Mouse (Mus musculus): ENCODE data around the gene Gli1. TPM values are rescaled to one million over a fixed set of nuclear protein-coding genes. Genes with fewer than 3 reads are reported as not detected.

Gene Gli1
- total and polyA plus RNA-seq, 3 experiments: 0.91 to 2.4 (median 0.96) TPM

DNA sequence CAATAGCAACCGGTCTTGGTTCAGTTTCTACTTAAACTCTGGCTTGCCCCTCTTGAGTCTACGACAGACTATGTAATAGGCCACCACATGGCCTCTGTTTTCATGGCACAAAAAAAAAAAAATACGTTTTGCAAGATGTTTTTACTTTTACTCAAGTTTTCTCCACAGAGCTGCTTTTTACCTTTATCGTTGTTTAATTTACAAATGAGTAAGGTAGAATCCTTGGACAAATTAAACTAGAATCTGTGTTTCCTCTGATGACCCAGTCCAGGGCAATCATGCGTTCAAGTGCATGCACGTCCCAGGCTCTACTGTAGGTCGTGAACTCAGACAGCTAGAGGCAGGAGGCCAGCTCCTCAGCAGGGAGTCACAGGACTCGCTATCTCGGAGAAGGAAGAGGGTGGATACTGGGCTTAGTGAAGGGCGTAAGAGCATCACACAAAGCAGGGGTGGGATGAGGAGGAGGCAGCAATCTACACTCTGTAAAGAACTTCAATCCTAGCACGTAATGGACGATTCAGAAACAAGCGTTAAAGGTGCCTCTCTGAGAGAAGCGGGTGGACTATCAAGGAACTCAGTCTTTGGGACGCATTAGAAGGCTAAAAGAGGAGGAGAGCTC lies 52.1 kb downstream of the Gli1 start:
- Histone ChIP-seq H3K9ac (ENCODE audit: low read depth, low read length) (peak overlapping the region; percentile 65), H3K36me3 (ENCODE audit: control insufficient read depth, insufficient read depth, low read length) (peaks cover 13% of the 10 kb centered on the region), H3K27ac (peak overlapping the region; percentile 93), H3K4me3 (peak overlapping the region; percentile 87), H3K4me1 (ENCODE audit: control insufficient read depth, insufficient read depth, low read length) (peaks cover 22% of the 10 kb centered on the region), H3K27me3 (ENCODE audit: control insufficient read depth, insufficient read depth, low read length) (no peaks in the 10 kb centered on the region), H3K79me2 (replicated peaks; ENCODE audit: control insufficient read depth, insufficient read depth, low read length) (no peaks in the 10 kb centered on the region)
- DNase-seq: peak; percentile 73 to 82
- intact Hi-C loops (cut with DNase I): loop anchor here (2.0 kb wide), 1 partner anchor 21 kb away; the partner anchor contains the start of gene Mars
- TF ChIP-seq CTCF (IDR thresholded peaks at IDR 0.05) (no peak), POLR2A (IDR thresholded peaks at IDR 0.05; ENCODE audit: insufficient read depth, low read depth, low read length) (peak; percentile 49), EP300 (IDR thresholded peaks at IDR 0.05; ENCODE audit: insufficient read depth, low read depth, low read length) (peak; percentile 89)
- under 1% methylated on average over 15 of the region's 15 CpGs for WGBS

- peaks cover 7% of the 10 kb centered on the region for H3K36me3 ChIP-seq (ENCODE audit: control insufficient read depth, insufficient read depth, low read length)
- TF ChIP-seq POLR2A (IDR thresholded peaks at IDR 0.05; ENCODE audit: insufficient read depth, low read depth, low read length) (peak; percentile 67), EP300 (IDR thresholded peaks at IDR 0.05; ENCODE audit: insufficient read depth, low read depth, low read length) (peak; percentile 85), CTCF (IDR thresholded peaks at IDR 0.05) (no peak)
- H3K27me3 ChIP-seq (ENCODE audit: control insufficient read depth, insufficient read depth, low read length): no peaks in the 10 kb centered on the region
- H3K27ac ChIP-seq: peak within 1 kb of the TSS; percentile 93
- peak within 1 kb of the TSS; percentile 87 for H3K4me3 ChIP-seq
- DNase-seq: peak; percentile 93 to 95
- H3K4me1 ChIP-seq (ENCODE audit: control insufficient read depth, insufficient read depth, low read length): peaks cover 22% of the 10 kb centered on the region
- H3K9ac ChIP-seq (ENCODE audit: low read depth, low read length): peak within 1 kb of the TSS; percentile 83
- under 1% methylated on average over 43 of the region's 65 CpGs for WGBS
- intact Hi-C loops (cut with DNase I): loop anchor here (1.0 kb wide), 1 partner anchor 23 kb away; the partner anchor contains the start of gene Dctn2
- no peaks in the 10 kb centered on the region for H3K79me2 ChIP-seq (replicated peaks; ENCODE audit: control insufficient read depth, insufficient read depth, low read length)
These were observed 52.8 kb downstream of the Gli1 start, which contains the start of gene Mbd6 for GRCm38 (mm10) chr10:127288800-127289572. TSS of gene Mbd6 (minus strand) at chr10:127289018.

DNA sequence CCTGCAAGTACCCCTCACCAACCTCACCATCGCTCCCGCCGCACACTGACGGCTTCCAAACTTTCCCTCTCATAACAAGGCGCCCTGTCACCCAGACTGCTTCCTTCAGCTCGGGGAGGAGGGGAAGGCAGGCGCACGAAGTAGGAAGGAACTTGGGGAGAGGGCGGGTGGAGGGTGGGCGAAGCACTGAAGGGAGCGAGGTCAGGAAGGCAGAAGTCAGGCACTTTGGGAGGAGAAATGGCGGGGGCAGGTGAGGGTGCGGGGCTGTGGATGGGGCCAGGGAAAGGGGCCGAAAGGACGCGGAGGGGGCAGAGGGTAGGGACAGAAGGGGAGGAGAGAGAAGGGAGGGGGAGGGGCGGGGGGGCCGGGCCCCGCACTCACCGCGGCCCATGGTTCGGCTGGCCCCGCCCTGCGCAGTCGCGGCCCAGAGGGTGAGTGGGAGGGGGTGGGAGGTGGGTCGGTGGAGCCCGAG lies 53.4 kb downstream of the Gli1 start:
- H3K27ac ChIP-seq: peak overlapping the region; percentile 93
- H3K4me3 ChIP-seq: peak overlapping the region; percentile 87
- peaks cover 21% of the 10 kb centered on the region for H3K4me1 ChIP-seq (ENCODE audit: control insufficient read depth, insufficient read depth, low read length)
- DNase-seq: no peak
- no peaks in the 10 kb centered on the region for H3K27me3 ChIP-seq (ENCODE audit: control insufficient read depth, insufficient read depth, low read length)
- H3K79me2 ChIP-seq (replicated peaks; ENCODE audit: control insufficient read depth, insufficient read depth, low read length): no peaks in the 10 kb centered on the region
- TF ChIP-seq CTCF (IDR thresholded peaks at IDR 0.05): no peak
- TF ChIP-seq EP300 (IDR thresholded peaks at IDR 0.05; ENCODE audit: insufficient read depth, low read depth, low read length): no peak
- TF ChIP-seq POLR2A (IDR thresholded peaks at IDR 0.05; ENCODE audit: insufficient read depth, low read depth, low read length): peak; percentile 45; the same call in 1 of the 2 replicates
- WGBS: 2% methylated on average over 23 of the region's 28 CpGs
- peak overlapping the region; percentile 83 for H3K9ac ChIP-seq (ENCODE audit: low read depth, low read length)
- H3K36me3 ChIP-seq (ENCODE audit: control insufficient read depth, insufficient read depth, low read length): peaks cover 1% of the 10 kb centered on the region
- intact Hi-C loops (cut with DNase I): loop anchor here (1.0 kb wide), 1 partner anchor 22 kb away; the partner anchor contains the start of gene Dctn2

DNA sequence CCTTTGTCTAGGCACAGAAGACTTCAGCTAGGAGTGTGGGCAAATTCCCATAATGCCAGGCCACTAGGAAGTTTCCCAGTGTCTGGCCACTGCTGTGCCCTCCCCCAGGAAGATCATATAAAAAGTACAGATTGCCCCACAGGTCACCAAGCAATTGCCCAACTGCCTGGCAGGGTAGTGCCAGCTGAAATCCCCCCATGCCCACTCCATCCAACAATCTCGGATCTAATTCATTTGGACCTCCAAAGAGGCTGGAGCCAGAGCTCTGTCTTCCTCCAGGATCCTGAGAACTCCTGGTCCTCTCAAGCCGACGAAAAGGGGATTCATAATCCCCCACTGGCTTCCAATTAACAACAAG lies 53.9 kb downstream of the Gli1 start:
- Histone ChIP-seq H3K4me1 (ENCODE audit: control insufficient read depth, insufficient read depth, low read length) (peaks cover 19% of the 10 kb centered on the region), H3K36me3 (ENCODE audit: control insufficient read depth, insufficient read depth, low read length) (no peaks in the 10 kb centered on the region; the same call in 1 of the 2 replicates), H3K9ac (ENCODE audit: low read depth, low read length) (peak overlapping the region; percentile 83), H3K27me3 (ENCODE audit: control insufficient read depth, insufficient read depth, low read length) (no peaks in the 10 kb centered on the region), H3K27ac (peak overlapping the region; percentile 93), H3K79me2 (replicated peaks; ENCODE audit: control insufficient read depth, insufficient read depth, low read length) (no peaks in the 10 kb centered on the region), H3K4me3 (peak overlapping the region; percentile 87)
- WGBS: under 1% methylated on average over 3 of the region's 3 CpGs
- intact Hi-C loops (cut with DNase I): loop anchor here (1.0 kb wide), 1 partner anchor 22 kb away; the partner anchor contains the start of gene Dctn2
- TF ChIP-seq CTCF (IDR thresholded peaks at IDR 0.05): no peak
- no peak for TF ChIP-seq POLR2A (IDR thresholded peaks at IDR 0.05; ENCODE audit: insufficient read depth, low read depth, low read length)
- TF ChIP-seq EP300 (IDR thresholded peaks at IDR 0.05; ENCODE audit: insufficient read depth, low read depth, low read length): no peak
- no peak for DNase-seq

- Histone ChIP-seq H3K9ac (ENCODE audit: low read depth, low read length) (peak overlapping the region; percentile 83; the same call in 1 of the 2 replicates), H3K4me1 (ENCODE audit: control insufficient read depth, insufficient read depth, low read length) (peaks cover 17% of the 10 kb centered on the region), H3K79me2 (replicated peaks; ENCODE audit: control insufficient read depth, insufficient read depth, low read length) (no peaks in the 10 kb centered on the region), H3K27ac (peak overlapping the region; percentile 93), H3K4me3 (peak overlapping the region; percentile 87), H3K36me3 (ENCODE audit: control insufficient read depth, insufficient read depth, low read length) (no peaks in the 10 kb centered on the region; the same call in 1 of the 2 replicates), H3K27me3 (ENCODE audit: control insufficient read depth, insufficient read depth, low read length) (no peaks in the 10 kb centered on the region)
- TF ChIP-seq EP300 (IDR thresholded peaks at IDR 0.05; ENCODE audit: insufficient read depth, low read depth, low read length): no peak
- DNase-seq: no peak
- intact Hi-C loops (cut with DNase I): no loop called here
- 48% methylated on average over 15 of the region's 15 CpGs for WGBS
These were observed 54.4 kb downstream of the Gli1 start for GRCm38 (mm10) chr10:127287271-127287935.

All from heart, adult 2 months (tissue).